Mouse (Mus musculus): ENCODE results near the gene Gpr158. TPM values are rescaled to one million over a fixed set of nuclear protein-coding genes. Genes with fewer than 3 reads are reported as not detected.

Gene Gpr158
- polyA plus RNA-seq, 1 experiment from 2014 or later = 0.25 TPM

- Histone ChIP-seq H3K9ac (ENCODE audit: low read length) (no peak overlapping the region), H3K36me3 (ENCODE audit: control insufficient read depth, insufficient read depth, low read length) (no peaks in the 10 kb centered on the region)
Measured at GRCm38 (mm10) chr2:21496881-21497280, 129.5 kb downstream of the Gpr158 start.

GRCm38 (mm10) chr2:21497965-21498364, 130.6 kb downstream of the Gpr158 start:
- no peak overlapping the region for H3K27ac ChIP-seq (ENCODE audit: low read depth, low read length)
- no peaks in the 10 kb centered on the region for H3K9me3 ChIP-seq (ENCODE audit: control insufficient read depth, low read length)
- DNase-seq (ENCODE audit: low spot score) = no peak
- H3K9ac ChIP-seq (ENCODE audit: low read length) = no peak overlapping the region
- no peaks in the 10 kb centered on the region for H3K36me3 ChIP-seq (ENCODE audit: control insufficient read depth, insufficient read depth, low read length)
- H3K4me2 ChIP-seq (ENCODE audit: low read depth) = no peak overlapping the region
- H3K4me1 ChIP-seq (ENCODE audit: control insufficient read depth, insufficient read depth, low read length) = no peaks in the 10 kb centered on the region
- no peak for ATAC-seq (ENCODE audit: insufficient read depth, low FRiP score, low TSS enrichment)
- 73% methylated on average over 1 of the region's 1 CpGs for whole genome bisulfite sequencing
- H3K27me3 ChIP-seq (ENCODE audit: control insufficient read depth, insufficient read depth, low read length) = no peaks in the 10 kb centered on the region
- no peak overlapping the region for H3K4me3 ChIP-seq (ENCODE audit: low read depth, low read length)

More at GRCm38 (mm10) chr2:21496881-21497280, 129.5 kb downstream of the Gpr158 start:
- H3K4me1 ChIP-seq (ENCODE audit: control insufficient read depth, insufficient read depth, low read length) = no peaks in the 10 kb centered on the region
- no peak overlapping the region for H3K4me2 ChIP-seq (ENCODE audit: low read depth)
- H3K27ac ChIP-seq (ENCODE audit: low read depth, low read length) = no peak overlapping the region
- no peak overlapping the region for H3K4me3 ChIP-seq (ENCODE audit: low read depth, low read length)
- no peaks in the 10 kb centered on the region for H3K9me3 ChIP-seq (ENCODE audit: control insufficient read depth, low read length)
- ATAC-seq (ENCODE audit: insufficient read depth, low FRiP score, low TSS enrichment) (no peak), DNase-seq (ENCODE audit: low spot score) (no peak)
- no peaks in the 10 kb centered on the region for H3K27me3 ChIP-seq (ENCODE audit: control insufficient read depth, insufficient read depth, low read length)
- 80% methylated on average over 3 of the region's 3 CpGs for WGBS

DNA sequence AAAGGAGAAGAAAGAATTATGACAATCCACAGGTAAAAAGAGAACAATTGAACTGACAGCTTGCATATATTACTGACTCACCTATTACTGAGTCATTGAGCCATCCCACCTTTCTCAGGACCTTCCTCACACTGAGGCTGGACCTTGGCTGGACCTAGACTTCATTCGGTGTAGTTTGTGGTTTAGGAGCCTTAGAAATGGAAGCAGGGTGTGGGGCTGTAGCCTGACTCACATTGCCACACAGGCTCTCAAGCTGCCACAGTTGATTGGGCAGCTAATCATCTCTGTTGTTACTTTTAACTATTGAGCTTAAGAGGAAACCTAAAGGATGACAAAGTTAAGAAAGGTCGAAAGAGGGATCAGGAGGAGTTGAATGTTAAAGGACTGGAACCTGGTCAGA, 132.1 kb downstream of the Gpr158 start:
- no peak for DNase-seq (ENCODE audit: low spot score)

GRCm38 (mm10) chr2:21507449-21507848, 140.1 kb downstream of the Gpr158 start:
- no peak for ATAC-seq (ENCODE audit: insufficient read depth, low FRiP score, low TSS enrichment)
- WGBS = 77% methylated on average over 1 of the region's 1 CpGs
- DNase-seq (ENCODE audit: low spot score) = no peak
- Histone ChIP-seq H3K4me2 (ENCODE audit: low read depth) (no peak overlapping the region), H3K9ac (ENCODE audit: low read length) (no peak overlapping the region), H3K4me3 (ENCODE audit: low read depth, low read length) (no peak overlapping the region), H3K27me3 (ENCODE audit: control insufficient read depth, insufficient read depth, low read length) (no peaks in the 10 kb centered on the region), H3K9me3 (ENCODE audit: control insufficient read depth, low read length) (no peaks in the 10 kb centered on the region), H3K36me3 (ENCODE audit: control insufficient read depth, insufficient read depth, low read length) (no peaks in the 10 kb centered on the region), H3K27ac (ENCODE audit: low read depth, low read length) (no peak overlapping the region), H3K4me1 (ENCODE audit: control insufficient read depth, insufficient read depth, low read length) (no peaks in the 10 kb centered on the region)

More for the DNA sequence above, 132.1 kb downstream of the Gpr158 start:
- 86% methylated on average over 2 of the region's 2 CpGs for WGBS
- no peak overlapping the region for H3K4me3 ChIP-seq (ENCODE audit: low read depth, low read length)
- no peak overlapping the region for H3K9ac ChIP-seq (ENCODE audit: low read length)
- no peak overlapping the region for H3K4me2 ChIP-seq (ENCODE audit: low read depth)
- H3K27ac ChIP-seq (ENCODE audit: low read depth, low read length) = no peak overlapping the region
- no peak for ATAC-seq (ENCODE audit: insufficient read depth, low FRiP score, low TSS enrichment)
- H3K27me3 ChIP-seq (ENCODE audit: control insufficient read depth, insufficient read depth, low read length) = no peaks in the 10 kb centered on the region
- H3K9me3 ChIP-seq (ENCODE audit: control insufficient read depth, low read length) = no peaks in the 10 kb centered on the region
- H3K36me3 ChIP-seq (ENCODE audit: control insufficient read depth, insufficient read depth, low read length) = no peaks in the 10 kb centered on the region
- no peaks in the 10 kb centered on the region for H3K4me1 ChIP-seq (ENCODE audit: control insufficient read depth, insufficient read depth, low read length)

GRCm38 (mm10) chr2:21530750-21531149, 163.4 kb downstream of the Gpr158 start:
- DNase-seq (ENCODE audit: low spot score) (no peak), ATAC-seq (ENCODE audit: insufficient read depth, low FRiP score, low TSS enrichment) (no peak)
- no peak overlapping the region for H3K4me2 ChIP-seq (ENCODE audit: low read depth)
- no peak overlapping the region for H3K4me3 ChIP-seq (ENCODE audit: low read depth, low read length)
- H3K27ac ChIP-seq (ENCODE audit: low read depth, low read length) = no peak overlapping the region
- no peaks in the 10 kb centered on the region for H3K9me3 ChIP-seq (ENCODE audit: control insufficient read depth, low read length)
- no peak overlapping the region for H3K9ac ChIP-seq (ENCODE audit: low read length)
- H3K27me3 ChIP-seq (ENCODE audit: control insufficient read depth, insufficient read depth, low read length) = no peaks in the 10 kb centered on the region
- no peaks in the 10 kb centered on the region for H3K36me3 ChIP-seq (ENCODE audit: control insufficient read depth, insufficient read depth, low read length)
- H3K4me1 ChIP-seq (ENCODE audit: control insufficient read depth, insufficient read depth, low read length) = no peaks in the 10 kb centered on the region

- Histone ChIP-seq H3K36me3 (ENCODE audit: control insufficient read depth, insufficient read depth, low read length) (no peaks in the 10 kb centered on the region), H3K4me3 (ENCODE audit: low read depth, low read length) (no peak overlapping the region), H3K9me3 (ENCODE audit: control insufficient read depth, low read length) (no peaks in the 10 kb centered on the region), H3K9ac (ENCODE audit: low read length) (no peak overlapping the region), H3K4me2 (ENCODE audit: low read depth) (no peak overlapping the region), H3K27me3 (ENCODE audit: control insufficient read depth, insufficient read depth, low read length) (no peaks in the 10 kb centered on the region), H3K4me1 (ENCODE audit: control insufficient read depth, insufficient read depth, low read length) (no peaks in the 10 kb centered on the region), H3K27ac (ENCODE audit: low read depth, low read length) (no peak overlapping the region)
- DNase-seq (ENCODE audit: low spot score) (no peak), ATAC-seq (ENCODE audit: insufficient read depth, low FRiP score, low TSS enrichment) (no peak)
- WGBS = 70% methylated on average over 6 of the region's 6 CpGs
Measured at GRCm38 (mm10) chr2:21619180-21619579, 251.8 kb downstream of the Gpr158 start.

DNA sequence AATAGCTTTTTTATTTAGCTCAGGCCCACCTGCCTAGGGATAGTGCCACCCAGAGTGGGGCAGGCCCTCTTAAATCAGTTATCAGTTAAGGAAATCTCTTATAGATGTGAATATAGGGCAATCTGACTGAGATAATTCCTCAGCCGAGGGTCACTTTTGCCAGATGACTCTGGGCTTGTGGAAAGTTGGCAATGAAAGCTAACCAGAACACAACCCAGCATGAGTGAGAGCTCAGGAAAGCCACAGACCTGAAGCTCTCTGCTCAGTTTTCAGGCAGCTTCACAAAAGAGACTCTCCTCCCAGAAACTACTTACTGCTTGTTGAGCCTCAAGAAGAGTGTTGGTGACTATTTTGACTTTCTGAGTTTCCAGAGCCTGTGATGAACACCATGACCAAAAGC, 264.8 kb downstream of the Gpr158 start:
- no peaks in the 10 kb centered on the region for H3K4me1 ChIP-seq (ENCODE audit: control insufficient read depth, insufficient read depth, low read length)
- H3K9ac ChIP-seq (ENCODE audit: low read length) = no peak overlapping the region
- no peak overlapping the region for H3K4me2 ChIP-seq (ENCODE audit: low read depth)
- H3K27me3 ChIP-seq (ENCODE audit: control insufficient read depth, insufficient read depth, low read length) = no peaks in the 10 kb centered on the region
- no peaks in the 10 kb centered on the region for H3K9me3 ChIP-seq (ENCODE audit: control insufficient read depth, low read length)
- ATAC-seq (ENCODE audit: insufficient read depth, low FRiP score, low TSS enrichment) (no peak), DNase-seq (ENCODE audit: low spot score) (no peak)
- H3K4me3 ChIP-seq (ENCODE audit: low read depth, low read length) = no peak overlapping the region
- WGBS = 92% methylated on average over 1 of the region's 1 CpGs
- no peaks in the 10 kb centered on the region for H3K36me3 ChIP-seq (ENCODE audit: control insufficient read depth, insufficient read depth, low read length)
- no peak overlapping the region for H3K27ac ChIP-seq (ENCODE audit: low read depth, low read length)

- H3K4me3 ChIP-seq (ENCODE audit: low read depth, low read length) = no peak overlapping the region
- ATAC-seq (ENCODE audit: insufficient read depth, low FRiP score, low TSS enrichment) = no peak
- no peaks in the 10 kb centered on the region for H3K27me3 ChIP-seq (ENCODE audit: control insufficient read depth, insufficient read depth, low read length)
- no peak overlapping the region for H3K4me2 ChIP-seq (ENCODE audit: low read depth)
- H3K36me3 ChIP-seq (ENCODE audit: control insufficient read depth, insufficient read depth, low read length) = no peaks in the 10 kb centered on the region
- no peak for DNase-seq (ENCODE audit: low spot score)
- no peaks in the 10 kb centered on the region for H3K4me1 ChIP-seq (ENCODE audit: control insufficient read depth, insufficient read depth, low read length)
- no peak overlapping the region for H3K9ac ChIP-seq (ENCODE audit: low read length)
- no peak overlapping the region for H3K27ac ChIP-seq (ENCODE audit: low read depth, low read length)
- 64% methylated on average over 4 of the region's 4 CpGs for WGBS
- H3K9me3 ChIP-seq (ENCODE audit: control insufficient read depth, low read length) = no peaks in the 10 kb centered on the region
Measured at GRCm38 (mm10) chr2:21665721-21666120, 298.4 kb downstream of the Gpr158 start.

GRCm38 (mm10) chr2:21676084-21676838, 308.9 kb downstream of the Gpr158 start:
- WGBS = 87% methylated on average over 4 of the region's 4 CpGs

More at GRCm38 (mm10) chr2:21676084-21676838, 308.9 kb downstream of the Gpr158 start:
- no peaks in the 10 kb centered on the region for H3K4me1 ChIP-seq (ENCODE audit: control insufficient read depth, insufficient read depth, low read length)
- no peaks in the 10 kb centered on the region for H3K9me3 ChIP-seq (ENCODE audit: control insufficient read depth, low read length)
- no peak overlapping the region for H3K4me3 ChIP-seq (ENCODE audit: low read depth, low read length)
- H3K27ac ChIP-seq (ENCODE audit: low read depth, low read length) = no peak overlapping the region
- H3K27me3 ChIP-seq (ENCODE audit: control insufficient read depth, insufficient read depth, low read length) = no peaks in the 10 kb centered on the region
- no peak overlapping the region for H3K4me2 ChIP-seq (ENCODE audit: low read depth)
- H3K9ac ChIP-seq (ENCODE audit: low read length) = no peak overlapping the region
- H3K36me3 ChIP-seq (ENCODE audit: control insufficient read depth, insufficient read depth, low read length) = no peaks in the 10 kb centered on the region
- no peak for ATAC-seq (ENCODE audit: insufficient read depth, low FRiP score, low TSS enrichment)
- DNase-seq (ENCODE audit: low spot score) = no peak
